Mouse (Mus musculus) forebrain, embryonic 13.5 days (tissue): ENCODE data around the gene 1110051M20Rik. TPM values are rescaled to one million over a fixed set of nuclear protein-coding genes. Genes with fewer than 3 reads are reported as not detected.
"Not testable (repeated sequence)": the region's sequence is repeated elsewhere in the genome, so short reads cannot be mapped to it uniquely, and the experiment has no call there.

Source experiments
- ATAC-seq: fragments of 200-750 bp; cut with Nextera tagmentation; 2 replicates; pipeline ENCODE4 v1.8.0; 2017
- H3K27ac ChIP-seq: fragments of 300-500 bp; sonication (generic); 2 replicates; pipeline ENCODE4 v1.5.1; 2015; ENCODE audit warnings: inconsistent platforms, mild to moderate bottlenecking, moderate library complexity
- H3K27me3 ChIP-seq: fragments of 300-500 bp; sonication (generic); 2 replicates; pipeline ENCODE4 v1.6.1; 2015; ENCODE audit warnings: mild to moderate bottlenecking, inconsistent platforms
- H3K36me3 ChIP-seq: fragments of 300-500 bp; sonication (generic); 2 replicates; pipeline ENCODE4 v1.6.1; 2015; ENCODE audit warnings: mild to moderate bottlenecking, inconsistent platforms; ENCODE audit not compliant: poor library complexity, severe bottlenecking
- H3K4me1 ChIP-seq: fragments of 300-500 bp; sonication (generic); 2 replicates; pipeline ENCODE4 v1.6.1; 2015; ENCODE audit warnings: inconsistent platforms
- H3K4me2 ChIP-seq: fragments of 300-500 bp; sonication (generic); 2 replicates; pipeline ENCODE4 v1.6.1; 2015; ENCODE audit warnings: inconsistent platforms, mild to moderate bottlenecking, moderate library complexity
- H3K4me3 ChIP-seq: fragments of 300-500 bp; sonication (generic); 2 replicates; pipeline ENCODE4 v1.5.1; 2015; ENCODE audit warnings: mild to moderate bottlenecking, inconsistent platforms
- H3K9ac ChIP-seq: fragments of 300-500 bp; sonication (generic); 2 replicates; pipeline ENCODE4 v1.6.1; 2015; ENCODE audit warnings: mild to moderate bottlenecking, inconsistent platforms
- H3K9me3 ChIP-seq: fragments of 300-500 bp; sonication (generic); replicated peaks from 2 replicates; pipeline ENCODE4 v1.6.1; 2016; ENCODE audit warnings: inconsistent platforms
- WGBS: fragments of 180-500 bp; shearing (Covaris S2); methylation state at CpG from one replicate; pipeline ENCODE4 v1.1.7; 2015; 5-methylcytosine and 5-hydroxymethylcytosine counted together
- microRNA-seq: library from miRNA; unstranded; fragments of <30 nt; microRNA quantifications from one replicate; pipeline ENCODE4, GENCODE M21; 2016
- polyA plus RNA-seq: library from polyadenylated mRNA; unstranded; fragments of >200 nt; fragmentation: Nextera tagmentation; extraction: Ambion mirVana; gene quantifications from 2 replicates; pipeline ENCODE4 v1.2.1, GENCODE M21; 2015

The 1110051M20Rik gene
- polyA plus RNA-seq, 1 experiment from 2014 or later, result 137 TPM

DNA sequence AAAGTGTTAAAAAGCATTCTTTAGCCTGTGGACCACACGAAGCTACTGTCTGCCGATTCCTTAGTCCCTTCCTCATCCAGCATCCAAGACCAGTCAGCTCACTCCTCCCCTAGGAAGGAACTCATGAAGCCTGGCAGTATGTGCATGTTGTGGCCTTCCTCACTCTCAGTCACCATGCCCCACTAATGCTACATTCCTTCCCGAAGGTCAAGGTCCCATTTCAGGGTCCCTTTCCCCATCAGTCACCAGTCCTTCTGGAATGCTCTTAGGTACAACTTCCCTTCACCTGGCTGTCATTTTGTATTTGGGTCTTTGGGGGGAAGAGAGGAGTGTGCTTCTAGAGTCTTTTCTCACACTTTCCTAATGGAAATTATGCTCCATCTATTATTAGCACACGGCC is 192.5 kb downstream of the 1110051M20Rik start:
- Histone ChIP-seq H3K36me3 (no peaks in the 10 kb centered on the region), H3K4me1 (peaks cover 19% of the 10 kb centered on the region), H3K9me3 (no peaks in the 10 kb centered on the region), H3K27me3 (peaks cover 30% of the 10 kb centered on the region), H3K4me2 (no peak overlapping the region), H3K27ac (no peak overlapping the region), H3K4me3 (no peak overlapping the region), H3K9ac (no peak overlapping the region)
- no peak for ATAC-seq
- WGBS, result 82% methylated on average over 4 of the region's 4 CpGs

DNA sequence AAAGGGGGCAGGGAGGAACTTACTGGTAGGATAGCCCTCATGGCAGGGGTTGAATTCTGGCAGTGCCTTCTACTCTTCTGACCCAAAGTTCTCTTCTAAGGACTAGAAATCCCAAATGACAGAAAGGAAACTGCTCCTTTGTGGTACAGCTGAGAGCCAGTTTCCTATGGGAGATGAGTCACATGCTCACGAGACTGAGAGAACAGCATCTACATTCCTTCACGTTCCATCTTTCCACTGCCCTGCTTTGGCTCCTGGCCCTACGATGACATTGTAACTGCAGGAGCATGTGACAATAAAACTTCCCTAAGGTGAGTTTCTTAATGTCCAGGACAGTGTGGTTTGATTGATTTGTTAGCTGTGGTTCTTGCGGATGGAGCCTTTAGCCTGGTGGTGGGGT is 196.1 kb downstream of the 1110051M20Rik start:
- H3K27me3 ChIP-seq, result peaks cover 12% of the 10 kb centered on the region
- no peak overlapping the region for H3K9ac ChIP-seq
- H3K36me3 ChIP-seq, result no peaks in the 10 kb centered on the region
- H3K9me3 ChIP-seq, result no peaks in the 10 kb centered on the region
- no peak overlapping the region for H3K4me2 ChIP-seq
- H3K4me1 ChIP-seq, result peaks cover 3% of the 10 kb centered on the region
- H3K27ac ChIP-seq, result no peak overlapping the region
- no peak for ATAC-seq
- H3K4me3 ChIP-seq, result no peak overlapping the region
- 87% methylated on average over 4 of the region's 4 CpGs for WGBS

DNA sequence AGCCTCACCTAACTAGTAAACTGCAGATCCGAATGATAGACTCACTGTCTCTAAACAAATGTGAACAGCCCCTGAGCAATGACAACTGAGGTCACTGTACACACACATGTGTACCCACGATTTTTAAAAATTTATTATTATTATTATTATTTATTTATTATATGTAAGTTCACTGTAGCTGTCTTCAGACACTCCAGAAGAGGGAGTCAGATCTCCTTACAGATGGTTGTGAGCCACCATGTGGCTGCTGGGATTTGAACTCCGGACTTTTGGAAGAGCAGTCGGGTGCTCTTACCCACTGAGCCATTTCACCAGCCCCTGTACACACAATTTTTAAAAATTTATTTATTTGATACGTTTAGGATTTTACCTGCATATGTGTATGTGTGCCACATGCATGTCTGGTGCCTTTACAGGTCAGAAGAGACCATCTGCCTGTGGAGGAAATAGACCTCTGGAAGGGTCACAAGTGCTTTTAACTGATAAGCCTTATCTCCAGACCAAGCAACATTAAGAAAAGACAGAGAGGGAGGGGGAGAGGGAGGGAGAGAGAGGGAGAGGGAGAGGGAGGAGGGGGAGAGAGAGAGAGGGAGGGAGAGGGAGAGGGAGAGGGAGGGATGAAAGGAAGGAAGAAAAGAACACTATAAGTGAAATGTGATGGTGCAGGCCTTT is 199.8 kb downstream of the 1110051M20Rik start:
- no peaks in the 10 kb centered on the region for H3K36me3 ChIP-seq
- H3K9me3 ChIP-seq, result no peaks in the 10 kb centered on the region
- peaks cover 4% of the 10 kb centered on the region for H3K4me1 ChIP-seq
- no peak for ATAC-seq
- no peak overlapping the region for H3K9ac ChIP-seq
- H3K27ac ChIP-seq, result no peak overlapping the region
- no peaks in the 10 kb centered on the region for H3K27me3 ChIP-seq
- 84% methylated on average over 5 of the region's 5 CpGs for WGBS
- no peak overlapping the region for H3K4me3 ChIP-seq
- no peak overlapping the region for H3K4me2 ChIP-seq

DNA sequence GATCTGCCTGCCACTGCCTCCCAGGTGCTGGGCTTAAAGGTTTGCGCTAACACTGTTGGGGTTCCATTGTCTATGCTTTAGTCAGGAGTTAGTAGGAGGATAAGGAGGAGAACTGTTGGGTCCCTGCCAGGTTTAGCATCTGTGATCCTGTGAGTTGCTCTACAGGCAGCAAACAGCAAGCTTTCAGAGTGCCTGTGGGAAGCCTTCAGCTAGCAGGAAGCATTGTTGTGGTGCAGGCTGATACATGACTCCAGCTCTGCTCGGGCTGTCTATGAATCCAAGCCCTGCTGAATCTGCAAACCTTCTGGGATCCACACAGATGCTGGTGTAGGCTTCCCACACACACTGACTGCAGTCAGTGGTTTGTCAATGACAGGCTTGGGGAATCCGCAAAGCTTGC is 201.1 kb downstream of the 1110051M20Rik start:
- Histone ChIP-seq H3K27me3 (no peaks in the 10 kb centered on the region), H3K36me3 (no peaks in the 10 kb centered on the region), H3K4me2 (no peak overlapping the region), H3K9ac (no peak overlapping the region), H3K4me3 (no peak overlapping the region), H3K4me1 (peaks cover 4% of the 10 kb centered on the region), H3K27ac (no peak overlapping the region), H3K9me3 (no peaks in the 10 kb centered on the region)
- 49% methylated on average over 3 of the region's 3 CpGs for WGBS
- ATAC-seq, result no peak

DNA sequence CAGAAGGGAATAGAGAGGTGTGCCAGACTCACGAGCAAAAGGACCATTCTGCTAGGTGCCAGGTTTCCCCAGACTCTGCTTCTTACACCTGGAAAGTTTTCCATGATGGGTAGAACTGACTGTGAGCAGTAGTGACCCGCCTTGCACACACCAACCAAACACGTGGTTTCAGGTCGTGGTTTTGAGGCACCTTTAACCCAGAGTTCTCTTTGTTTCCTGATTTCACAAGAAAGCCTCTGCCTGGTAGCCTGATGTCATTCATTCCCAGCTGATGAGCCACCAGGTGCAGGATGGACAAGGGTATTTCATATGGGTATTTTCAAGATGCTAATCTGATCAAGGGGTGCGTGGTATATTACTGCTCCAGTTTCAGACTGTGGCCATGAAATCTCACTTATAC is 202.0 kb downstream of the 1110051M20Rik start:
- no peak overlapping the region for H3K9ac ChIP-seq
- H3K27me3 ChIP-seq, result no peaks in the 10 kb centered on the region
- no peaks in the 10 kb centered on the region for H3K9me3 ChIP-seq
- no peak overlapping the region for H3K4me3 ChIP-seq
- H3K36me3 ChIP-seq, result no peaks in the 10 kb centered on the region
- no peak overlapping the region for H3K4me2 ChIP-seq
- no peak overlapping the region for H3K27ac ChIP-seq
- 78% methylated on average over 5 of the region's 5 CpGs for WGBS
- no peak for ATAC-seq
- peaks cover 9% of the 10 kb centered on the region for H3K4me1 ChIP-seq

DNA sequence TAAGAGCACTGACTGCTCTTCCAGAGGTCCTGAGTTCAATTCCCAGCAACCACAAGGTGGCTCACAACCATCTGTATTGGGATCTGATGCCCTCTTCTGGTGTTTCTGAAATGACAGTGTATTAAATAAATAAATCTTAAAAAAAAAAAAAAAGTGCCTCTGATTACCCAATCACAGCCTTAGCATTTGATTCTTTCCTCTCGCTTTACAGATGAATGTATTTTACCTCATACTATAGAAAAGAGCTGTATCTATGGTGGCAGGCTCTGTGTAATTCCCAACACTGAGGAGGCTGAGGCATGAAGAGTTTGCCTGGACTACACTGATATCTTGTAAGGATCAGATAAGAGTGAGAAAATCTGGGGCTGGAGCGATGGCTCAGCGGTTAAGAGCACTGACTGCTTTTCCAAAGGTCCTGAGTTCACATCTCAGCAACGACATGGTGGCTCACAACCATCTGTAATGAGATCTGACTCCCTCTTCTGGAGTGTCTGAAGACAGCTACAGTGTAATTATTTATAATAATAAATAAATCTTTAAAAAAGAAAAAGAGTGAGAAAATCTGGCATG is 206.9 kb downstream of the 1110051M20Rik start:
- H3K27ac ChIP-seq, result peak overlapping the region; percentile 90
- not testable (repeated sequence) for H3K36me3 ChIP-seq, H3K9me3 ChIP-seq, H3K27me3 ChIP-seq, H3K4me1 ChIP-seq
- peak overlapping the region; percentile 55 for H3K4me3 ChIP-seq
- peak overlapping the region; percentile 70; the same call in 1 of the 2 replicates for H3K9ac ChIP-seq
- WGBS, result 27% methylated on average over 4 of the region's 4 CpGs
- H3K4me2 ChIP-seq, result peak overlapping the region; percentile 76
- peak; percentile 57 for ATAC-seq

DNA sequence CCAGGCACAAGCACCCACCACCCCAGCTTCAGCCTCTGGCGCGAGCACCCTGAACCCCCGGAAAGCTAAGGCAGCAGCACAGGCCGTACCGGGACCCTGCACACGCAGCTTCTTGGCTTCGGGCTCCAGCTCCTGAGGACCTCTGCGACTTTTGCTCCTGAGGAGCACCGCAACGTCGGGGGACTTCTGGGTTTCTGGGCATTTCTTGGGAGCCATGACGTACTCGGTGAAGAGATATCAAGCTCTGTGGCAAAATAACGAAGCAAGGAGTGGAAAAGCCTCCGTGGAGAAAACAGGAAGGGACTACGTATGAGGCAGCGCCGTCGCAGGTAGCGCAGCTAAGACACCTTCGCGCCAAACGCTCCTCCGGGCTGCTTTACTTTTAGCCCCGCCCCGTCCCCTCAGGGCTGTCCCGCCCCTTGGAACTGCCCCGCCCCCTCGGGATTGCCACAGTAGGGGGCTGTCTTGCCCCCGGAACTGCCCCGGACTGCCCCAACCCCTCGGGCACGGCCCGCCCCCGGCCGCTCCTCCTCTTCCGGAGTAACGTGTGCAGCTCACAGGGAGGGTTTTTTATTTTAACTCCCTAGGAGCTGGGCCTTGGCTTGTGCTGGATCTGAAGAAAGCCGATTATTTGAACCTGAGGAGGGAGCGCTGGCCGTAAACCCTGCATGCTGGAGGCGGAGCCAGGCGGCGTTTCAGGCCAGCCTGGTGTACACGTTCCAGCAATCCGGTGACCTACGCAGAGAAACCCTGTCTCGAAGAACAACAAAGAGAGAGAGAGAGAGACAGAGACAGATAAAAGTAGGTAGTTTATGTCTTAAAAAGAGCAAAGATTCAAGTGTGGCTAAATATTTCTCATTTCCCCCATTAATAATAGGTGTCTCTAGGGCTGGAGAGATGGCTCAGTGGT is 207.6 kb downstream of the 1110051M20Rik start, which contains the start of gene Ddb2:
Gene Ddb2, minus strand, starts transcription at position 382 of the 910 bp plus-strand sequence.
- peak within 1 kb of the TSS; percentile 55 for H3K4me3 ChIP-seq
- peak within 1 kb of the TSS; percentile 70 for H3K9ac ChIP-seq
- 0% methylated on average over 48 of the region's 48 CpGs for WGBS
- H3K4me1 ChIP-seq, result peaks cover 9% of the 10 kb centered on the region; the same call in 1 of the 2 replicates
- H3K27ac ChIP-seq, result peak within 1 kb of the TSS; percentile 90
- H3K36me3 ChIP-seq, result 0 out of 2 replicates have a peak, but pooled peaks cover 6% of the 10 kb centered on the region
- no peaks in the 10 kb centered on the region for H3K9me3 ChIP-seq
- peak; percentile 99 for ATAC-seq
- no peaks in the 10 kb centered on the region for H3K27me3 ChIP-seq
- H3K4me2 ChIP-seq, result peak within 1 kb of the TSS; percentile 76

DNA sequence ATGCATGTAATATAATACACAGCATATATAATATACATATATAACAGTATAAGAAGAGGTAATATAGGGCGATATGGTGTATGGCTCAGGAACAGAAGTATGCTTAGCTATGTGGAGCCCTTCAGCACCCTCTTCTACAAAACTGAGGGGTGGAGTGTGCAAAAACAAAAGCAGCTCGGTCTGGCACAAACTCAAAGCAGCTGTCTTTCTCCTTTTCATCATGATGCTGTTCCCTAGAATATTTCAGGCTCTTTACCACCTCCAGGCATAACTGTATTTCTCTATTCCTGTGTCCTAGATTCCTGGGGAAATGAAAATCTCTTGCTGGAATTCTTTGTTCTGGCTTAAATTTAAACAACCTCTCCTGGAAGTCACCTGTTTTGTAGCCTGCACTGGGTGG is 214.8 kb downstream of the 1110051M20Rik start:
- no peak overlapping the region for H3K4me2 ChIP-seq
- H3K27ac ChIP-seq, result no peak overlapping the region
- WGBS, result 83% methylated on average over 2 of the region's 2 CpGs
- no peak for ATAC-seq
- H3K4me1 ChIP-seq, result no peaks in the 10 kb centered on the region
- no peaks in the 10 kb centered on the region for H3K9me3 ChIP-seq
- 0 out of 2 replicates have a peak, but pooled peaks cover 6% of the 10 kb centered on the region for H3K36me3 ChIP-seq
- no peak overlapping the region for H3K9ac ChIP-seq
- H3K27me3 ChIP-seq, result no peaks in the 10 kb centered on the region
- no peak overlapping the region for H3K4me3 ChIP-seq

Small RNA genes within 50 kb of the gene (microRNA-seq; reads per million reads assigned to microRNA genes)
- gene Gm22071, result not detected

Other genes starting within 250 kb of the 1110051M20Rik start
- gene Nr1h3, start 241.9 kb downstream of the 1110051M20Rik start, polyA plus RNA-seq, result 1.4 and 1.9 TPM in 2 replicates
- 30.2 and 33.3 TPM in 2 replicates for gene Acp2, start 241.8 kb downstream of the 1110051M20Rik start, polyA plus RNA-seq
- 11.8 and 12.0 TPM in 2 replicates for gene Ddb2, start 207.7 kb downstream of the 1110051M20Rik start, polyA plus RNA-seq
- gene Pacsin3, start 188.8 kb downstream of the 1110051M20Rik start, polyA plus RNA-seq, result 23.4 and 26.5 TPM in 2 replicates
- gene Arfgap2, start 179.7 kb downstream of the 1110051M20Rik start, polyA plus RNA-seq, result 78.4 and 84.3 TPM in 2 replicates
- 10.3 and 11.3 TPM in 2 replicates for gene Lrp4, start 12.8 kb upstream of the 1110051M20Rik start, polyA plus RNA-seq
- gene Ckap5, start 82.1 kb upstream of the 1110051M20Rik start, polyA plus RNA-seq, result 185 and 187 TPM in 2 replicates
- gene F2, start 191.7 kb upstream of the 1110051M20Rik start, polyA plus RNA-seq, result 0.10 and 0.43 TPM in 2 replicates
- 13.0 and 14.6 TPM in 2 replicates for gene Zfp408, start 205.1 kb upstream of the 1110051M20Rik start, polyA plus RNA-seq
- gene Arhgap1, start 205.2 kb upstream of the 1110051M20Rik start, polyA plus RNA-seq, result 69.0 and 76.0 TPM in 2 replicates